Mouse (Mus musculus) embryonic facial prominence, embryonic 14.5 days (tissue): ENCODE measurements at regions not wholly inside any gene's neighbourhood (a gene's known extent, or its start where the extent isn't known, plus 50 kb on each side); places are given as distances from the start of the nearest gene placed in this dataset.

Experiments
- ATAC-seq: fragments of 200-750 bp; cut with Nextera tagmentation; 2 replicates; pipeline ENCODE4 v1.8.0; 2017; ENCODE audit warnings: low read depth, moderate number of reproducible peaks, moderate TSS enrichment
- DNase-seq: peaks from one replicate; pipeline ENCODE4 v3.0.0-alpha.2; 2015; ENCODE audit warnings: low spot score
- H3K27ac ChIP-seq: fragments of 300-500 bp; sonication (generic); replicated peaks from 2 replicates; pipeline ENCODE4 v1.5.1; 2014; ENCODE audit warnings: low read depth, mild to moderate bottlenecking, low read length, moderate library complexity
- H3K27me3 ChIP-seq: fragments of 300-500 bp; sonication (generic); replicated peaks from 2 replicates; pipeline ENCODE4 v1.6.1; 2014; ENCODE audit warnings: low read length; ENCODE audit not compliant: control insufficient read depth, insufficient read depth
- H3K36me3 ChIP-seq: fragments of 300-500 bp; sonication (generic); 2 replicates; pipeline ENCODE4 v1.6.1; 2014; ENCODE audit warnings: low read length, mixed read lengths; ENCODE audit not compliant: control insufficient read depth, insufficient read depth
- H3K4me1 ChIP-seq: fragments of 300-500 bp; sonication (generic); 2 replicates; pipeline ENCODE4 v1.6.1; 2014; ENCODE audit warnings: antibody characterized with exemption, low read length; ENCODE audit not compliant: control insufficient read depth, insufficient read depth
- H3K4me2 ChIP-seq: fragments of 300-500 bp; sonication (generic); 2 replicates; pipeline ENCODE4 v1.6.1; 2014; ENCODE audit warnings: low read depth, mild to moderate bottlenecking, low read length, moderate library complexity, mixed read lengths
- H3K4me3 ChIP-seq: fragments of 300-500 bp; sonication (generic); 2 replicates; pipeline ENCODE4 v1.5.1; 2014; ENCODE audit warnings: low read depth, mild to moderate bottlenecking, low read length
- H3K9ac ChIP-seq: fragments of 300-500 bp; sonication (generic); 2 replicates; pipeline ENCODE4 v1.6.1; 2014; ENCODE audit warnings: low read depth, mild to moderate bottlenecking, low read length, moderate library complexity, mixed read lengths
- H3K9me3 ChIP-seq: fragments of 300-500 bp; sonication (generic); 2 replicates; pipeline ENCODE4 v1.6.1; 2016; ENCODE audit warnings: low read length; ENCODE audit not compliant: control insufficient read depth
- WGBS: fragments of 180-500 bp; shearing (Covaris S2); extraction: QIAGEN DNeasy Blood & Tissue Kit; methylation state at CpG from one replicate; pipeline ENCODE4 v1.1.7; 2014; 5-methylcytosine and 5-hydroxymethylcytosine counted together

- DNase-seq (no peak), ATAC-seq (no peak)
- H3K4me2 ChIP-seq: no peak overlapping the region
- no peaks in the 10 kb centered on the region for H3K4me1 ChIP-seq
- no peak overlapping the region for H3K4me3 ChIP-seq
- no peak overlapping the region for H3K9ac ChIP-seq
- no peak overlapping the region for H3K27ac ChIP-seq
- H3K36me3 ChIP-seq: no peaks in the 10 kb centered on the region
- H3K27me3 ChIP-seq: no peaks in the 10 kb centered on the region
- no peaks in the 10 kb centered on the region for H3K9me3 ChIP-seq
- 85% methylated on average over 3 of the region's 3 CpGs for WGBS
These were observed 287.5 kb upstream of the Arpp21 start for GRCm38 (mm10) chr9:112523251-112523650.

DNA sequence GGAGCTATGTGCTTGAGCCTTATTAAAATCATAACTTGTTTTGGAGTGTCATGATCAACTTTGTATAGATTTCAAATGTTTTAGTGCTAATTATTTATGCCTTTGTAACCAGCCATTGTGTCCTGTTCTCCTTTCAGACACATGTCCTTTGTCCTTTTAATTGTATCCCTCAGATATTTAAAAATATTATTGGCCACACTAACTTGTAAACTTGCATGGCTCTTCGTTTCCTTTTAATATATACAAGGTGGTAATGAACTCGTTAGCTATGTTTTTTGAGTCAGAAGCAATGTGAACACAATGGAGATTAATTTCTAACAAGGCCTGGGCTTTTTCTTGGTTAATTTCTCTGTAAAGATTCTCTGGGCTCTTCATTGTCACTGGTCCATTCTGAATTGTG, 275.0 kb upstream of the Arpp21 start:
- ATAC-seq (no peak), DNase-seq (no peak)
- 76% methylated on average over 2 of the region's 2 CpGs for WGBS
- Histone ChIP-seq H3K9ac (no peak overlapping the region), H3K9me3 (no peaks in the 10 kb centered on the region), H3K36me3 (no peaks in the 10 kb centered on the region), H3K4me2 (no peak overlapping the region), H3K4me3 (no peak overlapping the region), H3K27ac (no peak overlapping the region), H3K27me3 (no peaks in the 10 kb centered on the region), H3K4me1 (no peaks in the 10 kb centered on the region)

GRCm38 (mm10) chr9:112506871-112507270, 271.1 kb upstream of the Arpp21 start:
- H3K27me3 ChIP-seq: no peaks in the 10 kb centered on the region
- ATAC-seq (no peak), DNase-seq (no peak)
- no peaks in the 10 kb centered on the region for H3K4me1 ChIP-seq
- no peaks in the 10 kb centered on the region for H3K36me3 ChIP-seq
- no peak overlapping the region for H3K9ac ChIP-seq
- no peaks in the 10 kb centered on the region for H3K9me3 ChIP-seq
- WGBS: 68% methylated on average over 2 of the region's 2 CpGs
- H3K4me2 ChIP-seq: no peak overlapping the region
- no peak overlapping the region for H3K27ac ChIP-seq
- H3K4me3 ChIP-seq: no peak overlapping the region

DNA sequence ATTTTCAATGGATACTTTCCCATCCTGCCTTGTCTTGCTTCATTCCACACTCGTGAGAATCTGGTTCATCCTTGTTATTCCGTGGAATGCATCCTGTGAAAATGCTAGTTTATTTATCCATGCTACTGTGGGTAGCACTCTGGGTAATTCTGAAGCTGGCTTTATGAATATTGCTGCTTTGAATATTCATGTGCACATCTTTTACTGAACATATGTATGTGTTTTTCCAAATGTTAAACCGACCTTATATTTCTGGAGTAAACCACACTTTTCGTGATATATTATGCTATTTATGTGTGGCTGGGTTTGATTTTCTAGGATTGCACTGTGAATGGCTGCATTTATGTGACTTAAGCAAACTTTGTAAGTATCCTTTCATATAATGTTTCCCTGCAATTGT, 262.9 kb upstream of the Arpp21 start:
- no peaks in the 10 kb centered on the region for H3K4me1 ChIP-seq
- H3K9ac ChIP-seq: no peak overlapping the region
- no peak overlapping the region for H3K4me2 ChIP-seq
- DNase-seq (peak; percentile 40), ATAC-seq (no peak)
- H3K9me3 ChIP-seq: no peaks in the 10 kb centered on the region
- H3K27ac ChIP-seq: no peak overlapping the region
- no peak overlapping the region for H3K4me3 ChIP-seq
- H3K27me3 ChIP-seq: no peaks in the 10 kb centered on the region
- no peaks in the 10 kb centered on the region for H3K36me3 ChIP-seq
- 55% methylated on average over 4 of the region's 4 CpGs for WGBS

- Histone ChIP-seq H3K27me3 (no peaks in the 10 kb centered on the region), H3K9me3 (no peaks in the 10 kb centered on the region), H3K9ac (no peak overlapping the region), H3K4me3 (no peak overlapping the region), H3K36me3 (no peaks in the 10 kb centered on the region), H3K4me2 (no peak overlapping the region), H3K27ac (no peak overlapping the region), H3K4me1 (no peaks in the 10 kb centered on the region)
- DNase-seq: no peak
- 68% methylated on average over 4 of the region's 4 CpGs for WGBS
- no peak for ATAC-seq
These were observed 260.3 kb upstream of the Arpp21 start for GRCm38 (mm10) chr9:112495930-112496527.

DNA sequence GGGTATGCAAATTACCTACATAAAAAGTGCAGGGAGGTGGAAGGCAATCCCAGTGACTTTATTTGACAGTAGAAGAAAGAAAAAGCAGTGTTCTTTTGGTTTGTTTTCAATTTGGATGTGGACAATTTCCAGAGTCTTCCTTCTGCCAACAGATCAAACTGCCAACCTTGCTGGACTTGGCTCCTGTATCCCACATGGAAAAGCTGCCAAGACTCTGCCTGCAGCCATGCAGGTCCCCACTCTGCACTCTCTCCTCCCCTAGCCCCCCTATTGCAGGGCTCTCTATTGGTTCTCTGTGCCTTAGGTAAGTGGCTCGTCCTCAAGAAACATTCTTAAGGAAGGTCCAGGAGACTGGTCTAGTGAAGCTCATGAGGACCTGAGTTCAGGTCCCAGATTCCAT, 255.2 kb upstream of the Arpp21 start:
- ATAC-seq (no peak), DNase-seq (peak; percentile 26)
- Histone ChIP-seq H3K9ac (no peak overlapping the region), H3K4me2 (no peak overlapping the region), H3K9me3 (no peaks in the 10 kb centered on the region), H3K36me3 (no peaks in the 10 kb centered on the region), H3K4me3 (no peak overlapping the region), H3K27me3 (no peaks in the 10 kb centered on the region), H3K4me1 (no peaks in the 10 kb centered on the region), H3K27ac (no peak overlapping the region)
- WGBS: 70% methylated on average over 1 of the region's 1 CpGs

DNA sequence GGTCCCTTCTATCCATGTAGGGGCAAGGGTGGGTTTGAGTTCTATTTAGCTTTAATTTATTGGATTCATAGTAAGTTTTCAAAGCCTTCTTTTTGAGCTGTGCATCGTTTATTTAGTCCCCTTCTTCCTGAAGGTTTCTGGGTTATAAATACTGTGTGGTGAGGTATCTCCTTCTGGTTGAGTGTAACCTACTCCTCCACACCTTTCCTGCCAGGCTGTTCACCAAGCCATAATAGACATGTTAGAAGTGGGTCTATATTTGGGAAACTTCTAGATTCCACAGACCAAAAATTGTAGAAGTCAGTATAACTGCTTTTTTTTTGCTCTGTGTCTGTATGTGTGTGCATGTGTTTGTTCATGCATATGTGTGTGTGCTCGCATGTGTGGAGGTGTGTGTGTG, 240.9 kb upstream of the Arpp21 start:
- H3K4me1 ChIP-seq: no peaks in the 10 kb centered on the region
- DNase-seq (no peak), ATAC-seq (no peak)
- no peak overlapping the region for H3K9ac ChIP-seq
- H3K27me3 ChIP-seq: no peaks in the 10 kb centered on the region
- no peaks in the 10 kb centered on the region for H3K9me3 ChIP-seq
- 87% methylated on average over 2 of the region's 2 CpGs for WGBS
- H3K4me2 ChIP-seq: no peak overlapping the region
- no peak overlapping the region for H3K4me3 ChIP-seq
- no peak overlapping the region for H3K27ac ChIP-seq
- no peaks in the 10 kb centered on the region for H3K36me3 ChIP-seq

- no peak for DNase-seq
- WGBS: 72% methylated on average over 5 of the region's 5 CpGs
- H3K9me3 ChIP-seq: no peaks in the 10 kb centered on the region
These were observed 221.9 kb upstream of the Arpp21 start for GRCm38 (mm10) chr9:112457594-112457993.

GRCm38 (mm10) chr9:112454706-112455105, 219.0 kb upstream of the Arpp21 start:
- no peak for ATAC-seq
- WGBS: 24% methylated on average over 6 of the region's 6 CpGs
- H3K4me2 ChIP-seq: no peak overlapping the region
- H3K4me1 ChIP-seq: no peaks in the 10 kb centered on the region
- no peak overlapping the region for H3K4me3 ChIP-seq
- H3K27me3 ChIP-seq: no peaks in the 10 kb centered on the region
- H3K27ac ChIP-seq: no peak overlapping the region
- H3K36me3 ChIP-seq: no peaks in the 10 kb centered on the region
- H3K9ac ChIP-seq: no peak overlapping the region
- DNase-seq: peak; percentile 59
- no peaks in the 10 kb centered on the region for H3K9me3 ChIP-seq

More at GRCm38 (mm10) chr9:112457594-112457993, 221.9 kb upstream of the Arpp21 start:
- no peaks in the 10 kb centered on the region for H3K4me1 ChIP-seq
- H3K4me3 ChIP-seq: no peak overlapping the region
- H3K36me3 ChIP-seq: no peaks in the 10 kb centered on the region
- no peak overlapping the region for H3K27ac ChIP-seq
- no peak for ATAC-seq
- no peaks in the 10 kb centered on the region for H3K27me3 ChIP-seq
- no peak overlapping the region for H3K9ac ChIP-seq
- no peak overlapping the region for H3K4me2 ChIP-seq
